Mouse (Mus musculus) cerebellum, adult 11 months (tissue): Measurements from ENCODE around the gene Adcyap1.
A peak's percentile ranks its signal among the peaks of the same experiment; 100 is the strongest.

Experiments
- DNase-seq: peaks from one replicate; pipeline ENCODE4 v3.0.0; 2022

Adcyap1 gene

DNA sequence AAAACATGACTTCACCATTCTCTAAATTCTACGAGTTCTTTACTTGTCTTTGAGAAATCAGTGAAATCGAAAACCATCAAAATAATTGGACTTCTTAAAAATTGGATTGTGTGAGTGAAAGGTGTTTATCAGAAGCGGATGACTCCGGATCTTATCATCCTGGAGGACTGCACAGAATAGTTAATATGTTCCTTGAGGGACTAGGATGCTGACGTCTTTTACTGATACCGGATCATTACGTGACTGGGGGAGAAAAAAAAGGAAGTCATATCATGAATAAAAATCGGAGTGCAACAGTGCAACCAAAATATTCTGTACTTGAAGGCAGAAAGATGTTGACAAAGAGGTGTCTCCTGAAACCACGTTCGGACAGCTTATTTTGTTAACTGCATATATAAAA lies at the start of gene Adcyap1:
Gene Adcyap1, plus strand, starts transcription at position 301 of the 400 bp plus-strand sequence.
- no peak for DNase-seq

DNA sequence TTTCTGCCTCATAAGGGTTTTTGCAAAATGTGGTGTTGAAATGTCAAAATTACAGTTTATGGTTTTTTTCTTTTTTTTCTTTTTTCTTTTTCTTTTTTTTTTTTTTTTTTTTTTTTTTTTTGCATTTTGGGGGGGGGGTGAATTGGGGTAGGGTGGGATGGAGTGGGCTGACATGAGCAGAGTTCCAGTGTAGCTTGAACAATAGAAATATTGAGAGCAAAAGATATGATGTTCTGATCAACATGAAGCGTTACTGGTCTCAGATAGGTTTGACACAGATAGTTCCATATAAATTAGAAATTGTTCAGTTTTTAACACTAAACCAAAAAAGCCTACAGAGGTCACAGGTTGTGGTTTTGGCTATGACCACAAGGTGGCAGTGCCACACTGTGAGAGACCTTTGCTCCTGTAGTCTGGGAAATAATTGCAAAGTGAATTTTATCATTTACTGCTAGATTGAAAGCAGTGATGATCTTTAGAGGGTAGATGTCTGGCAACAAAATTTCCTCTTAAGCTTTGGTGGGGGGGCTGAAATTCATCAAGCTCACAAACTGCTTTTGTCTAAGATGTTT lies 40.5 kb upstream of the Adcyap1 start:
- peak; percentile 15 for DNase-seq

DNA sequence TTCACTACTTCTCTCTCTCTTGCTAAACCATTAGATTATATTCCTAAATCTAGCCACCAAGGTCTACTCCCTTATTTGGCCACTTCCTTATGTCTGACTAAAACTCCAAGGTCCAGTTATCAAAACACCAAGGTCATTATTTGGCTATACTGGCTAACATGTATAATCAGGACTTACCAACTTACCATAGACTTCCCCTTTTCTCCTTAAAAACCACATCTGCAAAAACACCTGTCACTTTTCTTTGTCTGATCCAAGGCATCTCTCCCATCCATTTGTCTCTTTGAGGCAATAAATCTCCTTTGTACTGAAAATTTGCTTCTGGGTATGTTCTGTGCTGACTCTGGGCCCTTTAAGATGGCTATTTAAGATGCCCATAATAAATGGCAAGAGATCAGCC lies 29.2 kb upstream of the Adcyap1 start:
- no peak for DNase-seq

- no peak for DNase-seq
Observed at GRCm38 (mm10) chr17:93196846-93197245, 2.0 kb upstream of the Adcyap1 start.

DNA sequence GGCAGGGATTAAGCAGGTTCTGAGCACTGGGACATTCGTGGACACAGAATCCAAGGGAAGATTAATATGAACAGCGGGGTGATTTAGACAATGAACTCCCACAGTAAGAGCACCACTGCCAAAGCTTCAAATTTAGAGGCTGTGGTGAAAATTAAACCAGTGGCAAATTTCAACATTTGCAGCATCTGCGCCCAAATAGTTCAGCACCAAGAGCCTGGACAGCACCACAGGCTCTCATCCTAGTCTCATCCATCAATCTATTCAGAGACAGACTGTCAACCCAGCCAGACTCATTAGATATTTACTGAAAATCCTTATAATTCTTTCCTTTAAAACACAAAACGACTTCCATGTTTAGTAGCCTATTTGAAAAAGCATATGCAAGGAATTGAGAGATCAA lies 604 bp upstream of the Adcyap1 start:
- no peak for DNase-seq

DNA sequence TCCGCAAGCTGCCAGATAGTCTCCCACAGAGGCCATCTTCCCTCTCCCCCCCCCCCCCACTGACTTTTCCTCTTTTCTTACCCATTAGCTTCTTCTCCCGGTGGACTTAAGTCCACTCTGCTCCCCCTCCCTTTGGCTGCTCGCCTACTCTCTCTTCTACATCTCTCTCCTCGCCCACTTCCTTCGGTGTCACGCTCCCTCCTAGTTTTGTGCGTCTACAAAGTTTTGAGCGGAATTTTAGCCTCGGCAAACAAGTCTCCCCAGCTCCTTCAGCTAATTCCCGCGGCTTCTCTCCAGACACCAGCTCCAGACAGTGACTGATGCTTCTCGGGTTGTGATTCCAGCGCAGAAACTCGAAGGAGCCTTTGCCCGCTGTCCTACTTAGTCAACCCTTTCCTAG lies 401 bp downstream of the Adcyap1 start:
- DNase-seq = no peak

GRCm38 (mm10) chr17:93199747-93200146 lies 930 bp downstream of the Adcyap1 start:
- DNase-seq = no peak

GRCm38 (mm10) chr17:93200386-93201264 lies 1.8 kb downstream of the Adcyap1 start:
- DNase-seq = no peak

DNA sequence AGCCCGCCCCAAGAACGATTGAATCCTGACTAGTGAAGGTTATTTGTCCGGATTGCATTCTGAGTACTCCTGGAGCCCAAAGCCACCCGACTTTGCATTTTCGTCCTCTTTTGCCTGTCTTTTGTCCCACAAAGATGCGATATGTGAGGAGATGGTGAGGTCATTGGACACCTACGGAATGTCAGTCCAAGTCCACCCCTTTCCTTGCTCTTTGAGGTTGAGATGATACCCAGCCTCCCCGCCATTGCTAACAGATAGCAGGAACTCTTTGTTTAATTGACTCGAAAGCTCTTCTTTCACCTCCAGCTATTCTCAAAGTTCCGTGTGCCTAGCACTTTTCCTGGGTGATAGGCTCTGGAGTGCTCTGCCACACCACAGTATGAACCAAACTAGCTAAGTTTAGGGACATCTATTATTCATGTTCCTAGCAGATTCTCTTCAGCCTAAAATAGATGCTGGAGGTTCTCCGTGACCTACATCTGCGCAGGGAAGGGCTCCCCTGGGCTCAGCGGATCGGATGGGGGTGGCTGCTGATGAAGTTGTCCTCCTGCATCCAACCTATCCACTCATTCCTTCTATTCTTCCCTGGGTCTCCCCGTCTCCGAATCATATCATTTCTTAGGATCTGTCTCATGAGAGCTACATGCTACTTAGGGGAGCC lies 2.6 kb downstream of the Adcyap1 start:
- no peak for DNase-seq

DNA sequence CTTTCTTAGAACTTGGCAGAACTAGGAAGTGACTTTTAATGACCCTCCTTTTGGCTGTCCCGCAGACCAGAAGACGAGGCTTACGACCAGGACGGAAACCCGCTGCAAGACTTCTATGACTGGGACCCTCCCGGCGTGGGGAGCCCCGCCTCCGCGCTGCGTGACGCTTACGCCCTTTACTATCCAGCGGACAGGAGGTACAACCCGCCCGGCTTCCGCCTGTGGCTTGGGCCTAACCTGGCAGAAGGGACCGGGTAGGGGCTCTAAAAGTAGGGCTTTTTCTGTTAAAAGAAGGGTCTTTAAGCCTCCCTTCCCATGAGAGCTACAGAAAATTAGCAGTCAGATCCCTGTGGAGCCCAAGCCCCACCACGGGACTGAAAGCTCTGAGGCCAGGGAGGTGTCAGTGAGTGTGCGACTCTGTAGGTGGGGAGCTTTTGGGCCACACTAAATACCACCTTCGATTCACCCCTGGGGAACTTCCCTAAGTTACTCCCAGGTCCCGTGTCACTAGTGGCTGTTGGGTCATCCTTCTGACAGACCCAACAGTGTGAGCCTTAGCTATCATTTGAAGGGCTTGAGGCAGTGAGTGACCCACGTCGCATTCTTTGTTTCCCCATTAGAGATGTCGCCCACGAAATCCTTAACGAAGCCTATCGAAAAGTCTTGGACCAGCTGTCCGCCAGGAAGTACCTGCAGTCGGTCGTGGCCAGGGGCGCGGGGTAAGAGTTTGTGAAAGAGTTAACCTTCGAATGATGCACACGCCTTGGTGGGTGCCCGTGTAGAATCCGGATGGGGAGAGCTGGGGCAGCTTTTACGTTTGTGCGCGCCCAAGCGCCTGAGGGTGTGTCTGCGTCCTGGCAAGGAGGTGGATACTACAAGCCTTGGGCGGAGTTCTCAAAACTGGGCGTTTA lies 3.6 kb downstream of the Adcyap1 start:
- DNase-seq = no peak

- no peak for DNase-seq
Observed at GRCm38 (mm10) chr17:93203076-93204031, 4.5 kb downstream of the Adcyap1 start.

DNA sequence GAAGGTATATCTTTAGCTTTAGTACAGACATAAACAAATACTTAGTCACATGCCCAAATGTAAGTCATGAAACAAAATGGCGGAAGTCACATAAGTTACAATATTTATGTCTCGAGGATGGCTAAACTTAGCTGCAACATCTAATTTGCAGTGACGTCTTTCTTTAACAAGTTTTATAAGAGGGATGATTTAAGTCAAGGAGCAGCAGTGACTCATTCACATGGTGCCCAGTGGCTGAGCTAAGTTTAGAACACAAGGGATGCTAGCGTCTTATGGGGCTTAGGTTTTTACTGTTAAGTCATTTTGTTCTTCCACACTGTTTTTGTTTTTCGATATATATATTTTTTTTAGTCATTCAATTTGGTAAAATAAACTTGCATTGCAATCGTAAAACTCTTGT lies 19.0 kb downstream of the Adcyap1 start:
- DNase-seq = no peak

GRCm38 (mm10) chr17:93218640-93219039 lies 19.8 kb downstream of the Adcyap1 start:
- DNase-seq = no peak

DNA sequence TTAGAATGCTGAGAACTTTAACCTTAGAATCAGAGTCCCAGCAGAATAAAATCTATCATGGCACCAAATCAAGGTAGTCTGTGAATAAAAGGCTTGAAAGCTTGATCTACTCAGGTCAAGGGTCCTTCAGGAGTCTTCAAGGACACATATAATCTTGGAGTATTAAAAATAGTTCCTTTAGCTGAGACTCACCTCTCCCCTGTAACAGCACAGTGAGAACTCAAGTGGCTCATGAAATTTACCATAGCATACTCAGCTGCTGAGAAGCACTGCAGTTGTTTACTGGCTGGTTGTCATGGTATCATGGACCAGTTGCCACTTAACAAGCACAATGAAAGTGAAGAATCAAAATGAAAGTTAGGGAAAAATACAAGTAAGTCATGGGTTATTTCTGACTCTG lies 38.5 kb downstream of the Adcyap1 start:
- DNase-seq = no peak
